Mouse (Mus musculus): Measurements from ENCODE around the gene Cfap46. TPM values are rescaled to one million over a fixed set of nuclear protein-coding genes. Genes with fewer than 3 reads are reported as not detected.

Gene Cfap46
- total and polyA plus RNA-seq, 2 experiments = 0.04 to 0.09 TPM

GRCm38 (mm10) chr7:139556746-139557526 lies 126.7 kb downstream of the Cfap46 start:
- H3K9ac ChIP-seq (ENCODE audit: low read depth, low read length) = no peak overlapping the region
- no peak overlapping the region for H3K4me3 ChIP-seq (ENCODE audit: insufficient read depth, low read depth, low read length)
- peak; percentile 86 for DNase-seq (ENCODE audit: extremely low read depth, low read depth, low spot score)
- no peak overlapping the region; the same call in 1 of the 2 replicates for H3K27ac ChIP-seq (replicated peaks; ENCODE audit: insufficient read depth, low read depth, low read length)
- H3K36me3 ChIP-seq (ENCODE audit: control insufficient read depth, insufficient read depth, low read length) = 0 out of 2 replicates have a peak, but pooled peaks cover 2% of the 10 kb centered on the region
- no peaks in the 10 kb centered on the region for H3K79me2 ChIP-seq (ENCODE audit: control insufficient read depth, insufficient read depth, low read length)
- WGBS = 73% methylated on average over 10 of the region's 10 CpGs
- H3K4me1 ChIP-seq (ENCODE audit: control insufficient read depth, insufficient read depth, low read length) = peaks cover 5% of the 10 kb centered on the region
- TF ChIP-seq CTCF (IDR thresholded peaks at IDR 0.05; ENCODE audit: low read depth, low read length) (no peak), POLR2A (IDR thresholded peaks at IDR 0.05; ENCODE audit: extremely low read depth, insufficient read depth, low read length) (no peak)
- H3K27me3 ChIP-seq (ENCODE audit: control insufficient read depth, insufficient read depth, low read length) = no peaks in the 10 kb centered on the region

- Histone ChIP-seq H3K36me3 (ENCODE audit: control insufficient read depth, insufficient read depth, low read length) (0 out of 2 replicates have a peak, but pooled peaks cover 2% of the 10 kb centered on the region), H3K9ac (ENCODE audit: low read depth, low read length) (no peak overlapping the region), H3K27me3 (ENCODE audit: control insufficient read depth, insufficient read depth, low read length) (no peaks in the 10 kb centered on the region), H3K27ac (replicated peaks; ENCODE audit: insufficient read depth, low read depth, low read length) (no peak overlapping the region), H3K4me3 (ENCODE audit: insufficient read depth, low read depth, low read length) (no peak overlapping the region), H3K4me1 (ENCODE audit: control insufficient read depth, insufficient read depth, low read length) (peaks cover 5% of the 10 kb centered on the region), H3K79me2 (ENCODE audit: control insufficient read depth, insufficient read depth, low read length) (no peaks in the 10 kb centered on the region)
- no peak for DNase-seq (ENCODE audit: extremely low read depth, low read depth, low spot score)
- TF ChIP-seq POLR2A (IDR thresholded peaks at IDR 0.05; ENCODE audit: extremely low read depth, insufficient read depth, low read length) = no peak
- TF ChIP-seq CTCF (IDR thresholded peaks at IDR 0.05; ENCODE audit: low read depth, low read length) = no peak
- 93% methylated on average over 5 of the region's 5 CpGs for WGBS
Observed at GRCm38 (mm10) chr7:139556331-139556730, 127.3 kb downstream of the Cfap46 start.

- Histone ChIP-seq H3K4me1 (ENCODE audit: control insufficient read depth, insufficient read depth, low read length) (peaks cover 11% of the 10 kb centered on the region), H3K27ac (replicated peaks; ENCODE audit: insufficient read depth, low read depth, low read length) (no peak overlapping the region), H3K4me3 (ENCODE audit: insufficient read depth, low read depth, low read length) (no peak overlapping the region), H3K79me2 (ENCODE audit: control insufficient read depth, insufficient read depth, low read length) (no peaks in the 10 kb centered on the region), H3K9ac (ENCODE audit: low read depth, low read length) (no peak overlapping the region), H3K27me3 (ENCODE audit: control insufficient read depth, insufficient read depth, low read length) (no peaks in the 10 kb centered on the region), H3K36me3 (ENCODE audit: control insufficient read depth, insufficient read depth, low read length) (no peaks in the 10 kb centered on the region)
- 96% methylated on average over 2 of the region's 2 CpGs for WGBS
- TF ChIP-seq POLR2A (IDR thresholded peaks at IDR 0.05; ENCODE audit: extremely low read depth, insufficient read depth, low read length) (no peak), CTCF (IDR thresholded peaks at IDR 0.05; ENCODE audit: low read depth, low read length) (no peak)
- DNase-seq (ENCODE audit: extremely low read depth, low read depth, low spot score) = no peak
Observed at GRCm38 (mm10) chr7:139551519-139551918, 132.1 kb downstream of the Cfap46 start.

Other genes starting within 250 kb of the Cfap46 start
- not detected in 2 replicates for gene Nkx6-2, start 101.0 kb downstream of the Cfap46 start, total RNA-seq (2014; rRNA removed)
- gene Nkx6-2, start 101.0 kb downstream of the Cfap46 start, polyA plus RNA-seq (2012; rRNA removed) = not detected in 2 replicates
- not detected in 2 replicates for gene Adgra1, start 150.4 kb upstream of the Cfap46 start, total RNA-seq (2014; rRNA removed)
- gene Adgra1, start 150.4 kb upstream of the Cfap46 start, polyA plus RNA-seq (2012; rRNA removed) = not detected in 2 replicates
- 0.07 and 0.09 TPM in 2 replicates for gene Kndc1, start 210.9 kb upstream of the Cfap46 start, total RNA-seq (2014; rRNA removed)
- not detected in 2 replicates for gene Kndc1, start 210.9 kb upstream of the Cfap46 start, polyA plus RNA-seq (2012; rRNA removed)

Measured in liver, adult 2 months (tissue).